Mouse (Mus musculus) R1 (cell line): ENCODE results near the gene Acat2.
"Not testable (repeated sequence)": the region's sequence is repeated elsewhere in the genome, so short reads cannot be mapped to it uniquely, and the experiment has no call there.

ENCODE experiments used
- DNase-seq: peaks from one replicate; pipeline ENCODE4 v3.0.0-alpha.2; 2018; ENCODE audit warnings: low read depth, low spot score

Gene Acat2

DNA sequence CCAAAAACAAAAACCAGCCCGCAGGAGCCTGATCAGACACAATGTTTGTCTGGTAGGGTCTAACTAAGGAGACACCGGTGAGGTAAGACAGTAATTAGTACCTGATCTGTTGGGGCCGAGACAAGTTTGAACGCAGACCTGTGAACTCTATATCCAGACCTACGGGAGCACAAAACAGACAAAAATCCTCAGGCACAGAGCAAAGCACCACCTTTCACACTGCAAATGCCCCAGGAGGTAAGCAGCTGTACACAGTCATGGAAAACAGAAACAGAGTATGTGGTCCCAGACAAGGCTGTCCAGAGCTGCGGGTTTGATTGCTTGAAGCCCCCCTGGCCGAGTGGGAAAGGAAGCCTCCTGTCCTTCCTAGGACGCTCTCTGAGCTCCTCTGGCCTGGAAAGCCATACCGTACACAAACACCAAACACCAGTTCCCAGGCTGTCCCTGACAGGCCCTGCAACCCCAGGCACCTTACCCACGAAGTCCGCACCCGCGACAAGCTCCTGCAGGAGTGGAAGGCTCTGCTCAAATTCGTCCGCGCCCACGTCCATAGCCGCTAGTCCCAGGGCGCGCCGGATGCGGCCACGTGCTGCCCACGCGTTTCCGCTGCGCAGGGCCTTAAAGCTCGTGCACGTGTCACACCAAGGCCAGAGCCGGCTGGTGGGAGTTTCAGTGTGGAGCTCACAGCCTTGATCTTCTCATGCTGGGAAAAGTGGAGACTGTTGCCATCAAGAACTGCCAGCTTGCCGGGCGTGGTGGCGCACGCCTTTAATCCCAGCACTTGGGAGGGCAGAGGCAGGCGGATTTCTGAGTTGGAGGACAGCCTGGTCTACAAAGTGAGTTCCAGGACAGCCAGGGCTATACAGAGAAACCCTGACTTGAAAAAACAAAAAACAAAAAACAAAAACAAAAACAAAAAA lies 50.9 kb downstream of the Acat2 start, which contains the start of gene Pnldc1:
Gene Pnldc1, minus strand, starts transcription at position 870 of the 920 bp plus-strand sequence.
- peak; percentile 81 for DNase-seq

GRCm38 (mm10) chr17:12906436-12906835 lies 54.1 kb downstream of the Acat2 start:
- no peak for DNase-seq

- no peak for DNase-seq
These were observed 54.7 kb downstream of the Acat2 start for GRCm38 (mm10) chr17:12905810-12906209.

- no peak for DNase-seq
These were observed 56.2 kb downstream of the Acat2 start for GRCm38 (mm10) chr17:12904349-12904748.

- peak; percentile 28 for DNase-seq
These were observed 56.9 kb downstream of the Acat2 start for GRCm38 (mm10) chr17:12903372-12904333.

GRCm38 (mm10) chr17:12902291-12902690 lies 58.3 kb downstream of the Acat2 start:
- DNase-seq: no peak

- DNase-seq: not testable (repeated sequence)
These were observed 61.9 kb downstream of the Acat2 start for GRCm38 (mm10) chr17:12898607-12899006.

- DNase-seq: no peak
These were observed 62.9 kb downstream of the Acat2 start for GRCm38 (mm10) chr17:12897674-12898073.
